Mouse (Mus musculus) adrenal gland, postnatal 14 days (tissue): ENCODE measurements around the gene Cdyl2. TPM values are rescaled to one million over a fixed set of nuclear protein-coding genes. Genes with fewer than 3 reads are reported as not detected.

Source experiments
- DNase-seq: peaks from one replicate; pipeline ENCODE4 v3.0.0; 2021; ENCODE audit warnings: mixed read lengths
- total RNA-seq: library from RNA; stranded (reverse); gene quantifications from 2 replicates; pipeline ENCODE4 v1.2.3, GENCODE M21; 2021

The Cdyl2 gene
- total RNA-seq, 1 experiment from 2014 or later, result 7.6 TPM

DNA sequence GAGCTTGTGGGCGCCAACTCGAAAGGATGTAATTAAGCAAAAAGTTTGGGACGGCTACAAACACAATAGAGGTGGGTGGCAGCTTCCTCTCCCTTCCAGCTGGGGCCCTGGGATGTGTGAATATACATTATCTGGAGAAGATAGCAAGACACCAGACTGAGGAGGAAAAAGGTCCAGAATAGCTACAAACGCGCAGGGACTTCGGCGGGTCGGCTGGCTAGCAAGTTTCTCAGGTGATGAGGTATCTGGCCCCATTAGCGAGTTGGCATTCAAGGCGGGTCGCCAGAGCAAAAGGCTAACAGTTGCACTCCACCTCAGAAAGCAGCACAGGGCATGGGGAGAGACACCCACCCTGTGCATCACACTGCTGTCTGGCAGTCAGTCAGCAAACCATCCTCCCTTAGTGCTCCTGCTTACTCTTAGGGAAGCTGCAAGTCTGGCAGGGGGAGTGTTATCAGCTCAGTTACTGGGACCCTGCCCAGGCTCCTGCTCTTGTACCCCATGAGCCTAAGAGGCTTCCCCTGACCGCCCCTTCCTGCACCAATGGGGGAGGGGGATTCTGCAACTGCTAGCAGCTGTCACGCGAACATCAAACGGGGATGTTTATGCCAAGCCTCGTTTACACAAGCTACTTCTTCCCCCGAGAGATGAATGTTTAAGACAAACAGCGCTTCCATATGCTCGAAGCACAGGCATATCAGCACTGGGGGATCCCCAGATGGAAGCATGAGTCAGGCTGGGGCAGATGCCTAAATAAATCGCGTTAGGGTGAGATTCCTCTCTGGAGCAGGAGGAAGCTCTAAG is 111.4 kb downstream of the Cdyl2 start:
- DNase-seq, result no peak

DNA sequence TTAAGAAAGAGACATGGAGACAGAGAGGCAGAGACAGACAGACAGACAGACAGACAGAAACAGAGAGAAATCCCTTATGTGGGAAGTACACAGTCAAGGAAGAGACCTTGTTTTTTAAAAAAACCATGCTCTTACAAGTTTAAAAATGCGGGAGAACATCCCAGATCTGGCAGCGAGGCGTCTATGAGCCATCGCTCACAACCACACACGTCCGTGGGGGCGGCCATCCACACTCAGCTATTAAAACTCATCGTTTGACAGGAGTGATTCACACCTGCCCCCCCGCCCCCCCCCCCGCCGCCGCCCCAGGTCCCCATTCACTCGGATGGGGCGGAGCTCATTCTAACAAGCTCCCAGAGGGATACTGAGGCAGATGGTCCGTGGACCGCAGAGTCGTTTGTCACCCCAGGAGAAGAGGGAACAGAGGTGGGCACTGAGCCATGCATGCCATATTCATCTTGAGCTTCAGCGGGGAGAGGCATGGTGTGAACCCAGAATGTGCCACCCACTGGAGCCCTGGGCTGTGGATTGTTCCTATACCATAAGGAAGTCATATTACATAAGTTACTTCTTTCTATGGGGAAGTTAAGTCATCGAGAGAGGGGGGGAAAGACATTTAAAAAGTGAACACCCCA is 113.0 kb downstream of the Cdyl2 start:
- no peak for DNase-seq

DNA sequence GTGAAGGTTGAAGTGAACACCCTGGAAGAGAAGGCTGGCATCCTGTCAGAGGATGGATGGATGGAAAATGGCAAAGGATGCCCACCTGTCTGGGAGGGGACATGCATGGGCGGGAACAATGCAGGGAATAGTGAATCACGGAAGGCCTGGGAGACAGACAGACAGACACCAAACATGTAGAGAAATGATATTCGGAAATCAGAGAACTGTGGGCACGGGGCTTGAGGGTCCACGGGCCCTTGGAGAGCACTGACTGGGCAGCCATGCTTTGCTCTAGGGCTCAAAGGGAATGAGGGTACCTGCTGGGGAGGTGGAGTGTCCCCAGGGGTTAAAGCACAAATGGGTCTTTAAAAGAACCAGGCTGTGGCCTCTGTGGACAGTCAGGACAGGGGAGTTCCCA is 113.6 kb downstream of the Cdyl2 start:
- no peak for DNase-seq

DNA sequence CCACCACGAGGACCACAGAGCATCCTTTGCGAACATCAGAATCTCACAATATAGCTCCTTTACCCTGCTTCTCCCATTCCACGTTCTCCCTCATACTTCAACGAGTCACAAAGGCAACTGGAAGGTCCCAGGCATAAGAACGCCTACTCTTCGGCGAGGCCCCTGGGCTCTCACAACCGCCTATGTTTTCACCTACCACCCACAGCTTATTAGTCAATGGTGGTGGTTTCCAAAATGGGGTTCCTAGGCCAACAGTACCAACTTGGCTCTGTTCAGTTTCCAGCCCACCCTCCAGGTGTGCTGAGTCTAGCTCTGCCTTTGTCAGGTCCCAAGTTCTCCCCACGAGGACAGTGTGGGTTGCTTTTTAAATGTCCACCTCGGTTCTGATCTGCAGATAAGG is 114.0 kb downstream of the Cdyl2 start:
- no peak for DNase-seq

DNA sequence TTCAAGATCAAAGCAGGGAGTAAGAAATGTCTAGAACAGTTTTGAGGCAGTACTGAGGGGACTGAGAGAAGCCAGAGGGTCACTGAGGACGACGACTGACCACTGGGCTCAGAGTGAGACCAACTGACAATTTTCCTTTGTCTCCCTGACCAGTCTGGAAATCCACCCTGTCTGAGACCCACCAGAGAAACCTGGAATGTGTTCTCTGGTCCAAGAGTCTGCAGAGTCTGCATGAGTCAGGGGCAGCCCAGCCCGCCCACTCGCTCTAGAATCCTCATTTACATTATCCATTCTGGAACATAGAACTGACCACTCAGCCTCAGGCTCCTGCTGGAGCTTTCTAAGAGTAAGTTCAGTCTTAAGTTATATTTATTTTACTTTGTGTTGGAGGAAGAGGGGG is 114.9 kb downstream of the Cdyl2 start:
- DNase-seq, result no peak

DNA sequence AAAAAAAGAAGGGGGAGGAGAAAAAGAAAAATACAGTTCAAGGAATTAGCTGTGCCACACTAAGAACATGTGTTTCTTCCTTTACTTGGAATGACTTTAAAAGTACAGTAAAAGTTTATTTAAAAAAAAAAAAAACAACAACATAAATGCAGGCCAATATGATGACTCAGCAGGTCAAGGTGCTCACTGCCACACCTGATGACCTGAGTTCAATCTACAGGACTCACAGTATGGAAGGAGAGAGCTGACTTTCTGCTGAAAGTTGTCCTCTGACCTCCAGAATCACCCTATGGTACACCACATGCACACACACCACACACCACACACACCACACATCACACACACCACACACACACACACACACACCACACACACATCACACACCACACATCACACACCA is 116.4 kb downstream of the Cdyl2 start:
- no peak for DNase-seq

DNA sequence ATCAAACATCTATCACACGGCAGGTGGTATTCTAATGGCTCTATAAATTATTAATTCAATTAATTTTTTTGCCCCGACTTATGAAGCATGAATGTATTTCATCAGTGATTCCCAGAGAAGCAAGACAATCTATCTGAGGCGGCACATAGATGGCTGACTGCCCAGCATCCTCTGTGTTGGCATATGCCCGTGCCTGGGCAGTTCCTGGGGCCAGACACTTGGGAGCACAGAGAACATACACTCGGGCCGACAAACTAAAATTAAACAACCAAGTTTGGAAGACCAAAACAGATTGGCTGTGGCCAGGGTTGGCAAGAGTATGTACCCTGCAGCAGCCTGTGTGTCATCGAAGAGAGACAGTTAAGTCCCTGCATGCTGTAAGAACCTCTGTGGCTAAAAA is 117.9 kb downstream of the Cdyl2 start:
- DNase-seq, result peak; percentile 31

DNA sequence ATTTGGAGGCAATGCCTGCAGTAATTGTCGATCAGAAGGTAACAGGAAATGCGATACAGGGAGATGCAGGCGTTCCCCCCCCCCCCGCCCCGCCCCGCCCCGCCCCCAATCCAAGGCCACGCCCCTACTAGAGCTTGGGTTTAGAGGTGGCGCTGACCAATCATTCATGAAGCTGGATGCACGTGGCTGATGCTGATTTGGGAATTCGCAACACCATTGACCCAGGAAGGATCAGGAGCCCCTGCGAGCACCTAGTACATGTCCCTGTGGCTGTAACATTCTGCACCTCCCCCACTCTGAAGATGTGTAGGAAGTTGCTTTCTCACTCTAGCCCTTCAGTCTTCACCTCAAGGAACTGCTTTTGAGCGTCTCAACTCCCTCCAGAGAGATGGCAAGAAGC is 126.6 kb downstream of the Cdyl2 start:
- DNase-seq, result no peak

DNA sequence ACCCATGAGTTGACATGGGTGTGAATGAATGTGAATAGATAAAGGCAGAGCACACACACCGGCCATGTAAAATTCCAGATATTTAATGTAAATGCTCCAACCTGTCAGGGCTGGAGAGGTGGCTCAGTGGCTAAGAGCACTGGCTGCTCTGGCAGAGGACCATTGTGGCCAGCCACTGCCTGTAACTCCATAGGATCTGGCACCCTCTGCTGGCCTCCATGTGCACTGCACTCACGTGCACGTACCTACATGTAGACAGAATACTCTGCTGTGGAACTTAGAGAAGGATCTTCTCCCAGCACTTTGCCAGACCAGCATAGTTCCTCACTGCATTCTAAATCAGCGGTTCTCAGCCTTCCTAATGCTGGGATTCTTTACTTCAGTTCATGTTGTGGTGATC is 130.0 kb downstream of the Cdyl2 start:
- peak; percentile 11 for DNase-seq

DNA sequence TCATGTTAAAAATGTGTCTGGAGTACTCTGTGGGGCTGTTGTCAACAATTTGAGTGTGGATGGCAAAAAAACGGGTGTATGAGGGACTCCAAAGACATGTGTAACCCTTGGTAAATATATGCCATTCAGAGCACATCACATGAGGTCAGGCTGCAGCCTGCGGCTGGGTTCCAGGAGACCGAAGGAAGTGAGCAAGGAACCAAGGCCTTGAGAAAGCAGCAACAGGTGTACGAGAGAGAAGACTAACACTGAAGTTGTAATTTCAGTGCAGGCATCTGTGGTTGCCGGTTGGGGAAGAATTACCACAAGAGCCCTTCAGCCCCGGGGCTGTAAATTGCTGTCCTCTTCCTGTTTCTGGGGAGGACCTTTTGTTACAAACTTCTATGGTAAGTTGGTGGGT is 133.1 kb downstream of the Cdyl2 start:
- DNase-seq, result no peak

DNA sequence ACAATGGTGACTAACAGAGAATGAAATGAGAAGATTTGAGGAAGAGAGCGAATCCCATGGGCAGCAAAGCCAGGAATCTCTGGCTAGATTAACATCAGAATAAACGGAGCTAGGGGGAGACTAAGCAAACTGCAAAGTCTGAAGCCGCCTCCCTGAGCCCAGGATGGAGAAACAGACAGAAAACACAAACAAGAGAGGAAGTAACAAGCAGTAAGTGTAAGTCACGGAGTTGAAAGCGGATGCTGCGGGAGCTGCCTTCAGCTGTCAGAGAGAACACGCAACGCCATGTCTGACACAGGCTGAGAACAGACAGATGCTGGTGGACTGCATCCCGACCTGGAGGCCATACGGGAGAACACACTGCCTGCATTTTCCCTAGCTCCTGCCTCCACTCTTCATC is 141.6 kb downstream of the Cdyl2 start:
- no peak for DNase-seq

DNA sequence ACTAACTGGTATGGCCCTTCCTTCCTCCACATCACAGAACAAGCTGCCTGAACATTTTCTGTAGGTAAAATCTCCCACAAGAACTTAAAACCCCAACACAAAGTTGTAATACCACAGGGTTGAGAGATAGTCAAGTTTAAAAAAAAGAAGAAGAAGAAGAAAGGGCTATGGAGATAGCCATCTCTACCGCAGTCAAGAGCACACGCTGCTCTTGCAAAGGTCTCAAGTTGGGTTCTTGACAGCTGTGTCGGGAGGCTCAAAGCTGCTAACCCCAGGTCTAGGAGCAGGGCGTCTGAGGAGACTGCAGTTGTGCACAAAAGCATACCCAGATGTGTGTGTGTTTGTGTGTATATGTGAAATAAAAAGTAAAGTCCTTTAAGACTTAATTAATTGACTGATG is 142.2 kb downstream of the Cdyl2 start:
- DNase-seq, result no peak

DNA sequence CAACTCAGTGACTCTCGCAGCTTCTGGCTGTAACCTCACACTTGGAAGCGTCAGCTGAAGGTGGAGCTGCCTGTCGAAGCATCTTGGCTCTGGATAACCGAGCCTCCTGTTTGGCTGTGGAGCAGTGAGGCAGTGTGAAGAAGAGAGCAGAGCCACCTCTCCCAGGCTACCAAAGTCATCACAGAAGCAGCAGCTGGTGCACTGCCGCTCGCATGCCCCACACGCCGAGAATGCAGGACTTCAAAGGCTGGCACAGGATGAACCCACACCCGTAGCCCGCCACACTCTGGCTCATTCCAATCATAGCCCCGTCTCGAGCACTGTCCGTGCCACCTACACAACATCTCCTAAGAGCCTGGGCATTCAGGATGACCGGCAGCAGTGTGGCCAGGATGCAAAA is 142.7 kb downstream of the Cdyl2 start:
- no peak for DNase-seq

DNA sequence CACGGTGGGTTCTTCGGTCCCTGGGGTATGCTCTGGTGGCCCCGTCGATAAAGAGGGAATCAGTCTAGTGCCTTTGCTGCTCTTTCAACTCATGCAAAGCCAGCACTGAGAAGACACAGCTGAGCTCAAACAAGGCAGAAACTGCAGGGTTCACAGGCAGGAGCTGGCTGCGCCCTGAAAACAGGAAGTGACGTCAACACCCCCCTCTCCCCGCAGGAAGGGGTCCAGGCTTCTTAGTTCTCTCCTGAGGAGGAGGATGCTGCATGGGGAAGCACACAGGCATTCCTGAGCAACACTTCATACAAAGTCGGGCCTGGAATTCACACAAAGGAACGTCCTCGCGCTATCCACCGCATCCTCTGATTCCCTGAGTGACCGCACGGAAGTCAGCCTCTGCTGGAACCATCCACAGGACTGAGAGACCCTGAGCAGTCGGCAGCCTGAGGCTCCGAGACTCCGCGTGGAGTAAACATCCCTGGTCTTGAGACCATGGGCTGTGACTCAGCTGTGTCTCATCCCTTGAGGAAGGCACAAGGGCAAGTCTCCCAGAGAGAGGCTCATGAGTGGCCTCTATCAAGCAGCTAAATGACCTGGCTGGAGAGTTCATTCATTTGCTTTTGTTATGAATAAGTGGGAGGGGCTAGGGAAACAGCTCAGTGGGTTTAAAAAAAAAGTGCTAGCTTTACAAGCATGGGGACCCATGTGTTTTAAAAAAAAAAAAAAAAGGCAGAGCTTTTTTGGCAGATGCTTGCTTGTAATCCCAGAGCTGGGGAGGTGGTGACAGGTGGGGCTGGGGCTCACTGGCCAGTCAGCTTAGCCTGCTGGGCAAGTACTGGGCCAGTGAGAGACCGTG is 144.9 kb downstream of the Cdyl2 start:
- peak; percentile 14 for DNase-seq

DNA sequence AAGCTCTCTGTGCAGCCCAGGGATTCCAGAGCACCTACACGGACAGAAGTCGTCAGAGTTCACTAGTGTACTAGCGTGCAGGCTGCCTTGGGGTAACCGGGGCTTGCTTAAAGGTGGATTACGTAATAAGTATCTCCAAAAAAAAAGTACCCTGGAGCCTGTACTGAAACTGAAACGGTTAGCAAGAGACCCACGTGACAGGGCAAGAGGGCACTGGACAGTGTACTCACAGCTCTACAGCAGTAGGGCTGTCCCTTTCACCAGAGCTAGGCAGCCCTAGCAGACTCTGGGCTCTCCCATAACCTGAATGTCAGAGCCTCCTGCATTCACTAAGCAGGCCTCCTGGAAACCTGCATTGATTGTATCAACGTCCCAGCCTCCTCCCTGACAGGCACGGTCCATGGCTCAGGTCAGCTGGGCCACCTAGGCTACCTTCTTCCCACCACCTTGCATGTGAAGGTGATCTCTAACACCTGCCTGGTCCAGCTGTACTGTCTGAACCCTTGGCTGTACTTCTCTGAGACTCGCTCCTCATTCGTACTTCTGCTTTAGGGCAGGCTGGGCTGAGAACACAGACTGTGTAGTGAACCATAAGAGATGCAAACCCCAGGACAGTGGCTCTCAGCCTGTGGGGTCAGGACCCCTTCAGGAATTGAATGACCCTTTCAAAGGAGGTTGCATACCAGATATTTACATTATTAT is 151.3 kb downstream of the Cdyl2 start:
- DNase-seq, result no peak

DNA sequence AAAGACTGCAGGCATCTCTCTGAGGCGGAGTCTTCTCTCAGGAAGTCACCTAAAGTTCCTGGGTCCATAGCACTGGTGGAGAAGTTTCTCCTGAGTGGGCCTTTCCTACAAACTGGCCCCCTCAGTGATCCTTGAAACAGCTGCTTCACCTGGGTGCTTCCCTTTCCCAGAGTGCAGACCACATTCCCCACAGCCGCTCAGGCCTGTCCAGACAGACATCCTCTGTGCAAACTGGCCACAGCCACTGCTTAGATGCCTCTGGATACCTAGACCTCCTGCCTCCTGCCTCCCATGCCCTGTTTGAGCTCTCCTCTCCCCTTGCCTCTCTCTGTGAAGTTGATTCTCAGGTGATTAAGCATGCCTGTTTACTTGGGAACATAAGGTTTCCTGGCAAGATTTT is 156.1 kb downstream of the Cdyl2 start:
- no peak for DNase-seq

DNA sequence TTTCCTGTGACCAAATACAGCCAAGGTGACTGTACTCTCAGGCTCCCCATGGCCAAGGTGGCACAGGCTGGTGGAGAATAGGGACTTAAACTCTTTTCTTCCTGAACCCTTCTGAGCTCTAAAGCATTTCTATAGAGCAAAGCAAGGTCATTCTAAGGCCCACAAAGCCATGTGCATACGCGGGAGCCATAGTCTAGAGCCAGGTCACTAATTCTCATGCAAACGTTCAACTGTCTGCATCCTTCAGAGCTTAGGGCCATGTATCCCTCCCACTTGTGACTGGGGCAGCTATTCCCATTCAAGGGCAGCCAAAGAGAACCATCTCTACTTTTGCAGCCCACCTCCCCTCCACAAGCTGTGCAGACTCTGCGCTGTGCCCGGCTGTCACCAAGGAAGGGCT is 159.7 kb downstream of the Cdyl2 start:
- no peak for DNase-seq

DNA sequence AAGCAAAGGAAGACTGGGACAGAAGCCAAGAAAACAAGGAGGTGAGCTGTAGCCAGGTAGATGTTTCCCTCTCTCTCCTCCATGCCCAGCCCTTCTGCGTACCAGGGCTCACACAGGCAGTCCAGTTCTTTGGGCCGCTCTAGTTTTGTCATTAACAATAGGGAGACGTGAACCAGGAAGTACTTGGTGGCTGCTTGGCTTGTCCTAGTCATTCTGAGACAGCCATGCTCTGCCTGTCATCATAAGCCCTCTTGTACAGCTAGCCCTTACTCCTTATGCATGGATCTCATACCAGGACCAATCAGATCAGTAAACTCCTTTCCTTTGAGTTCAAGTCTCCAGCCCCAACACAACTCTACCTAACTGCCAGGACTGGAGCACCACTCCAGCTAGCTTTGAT is 180.0 kb downstream of the Cdyl2 start:
- no peak for DNase-seq

DNA sequence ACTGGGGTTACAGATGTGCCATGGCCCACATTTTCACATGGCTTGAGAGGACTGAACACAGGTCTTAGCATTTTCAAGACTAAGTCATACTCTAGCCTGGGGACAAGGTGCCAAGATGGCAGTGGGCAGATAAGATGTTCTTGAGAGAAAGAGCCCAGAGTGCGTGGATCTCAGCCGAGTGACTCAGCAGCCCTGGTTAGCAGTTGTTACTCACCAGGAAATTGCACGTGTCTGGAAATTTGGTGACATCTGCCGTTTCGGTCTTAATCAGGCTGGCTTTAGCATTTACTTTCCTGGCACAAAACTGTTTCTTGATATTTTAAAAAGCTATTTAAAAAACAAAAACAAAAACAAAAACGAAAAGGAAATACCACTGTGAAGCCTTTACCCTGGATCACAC is 180.5 kb downstream of the Cdyl2 start:
- DNase-seq, result no peak

DNA sequence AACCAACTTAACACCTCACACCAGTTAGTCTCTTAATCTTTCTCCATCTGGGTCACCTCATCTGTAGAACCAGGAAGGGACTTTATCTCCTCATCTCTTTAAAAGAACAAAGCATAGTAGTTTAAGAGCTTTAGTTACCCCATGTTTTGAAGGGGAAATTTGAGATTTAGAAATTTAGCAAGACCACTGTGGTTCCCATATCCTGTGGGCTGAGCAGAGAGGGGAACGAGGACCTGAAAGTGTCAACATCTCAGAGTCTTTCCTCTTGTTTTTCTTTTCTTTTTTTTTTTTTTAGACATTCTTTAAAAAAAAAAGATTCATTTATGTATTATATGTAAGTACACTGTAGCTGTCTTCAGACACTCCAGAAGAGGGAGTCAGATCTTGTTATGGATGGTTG is 189.4 kb downstream of the Cdyl2 start:
- DNase-seq, result no peak

DNA sequence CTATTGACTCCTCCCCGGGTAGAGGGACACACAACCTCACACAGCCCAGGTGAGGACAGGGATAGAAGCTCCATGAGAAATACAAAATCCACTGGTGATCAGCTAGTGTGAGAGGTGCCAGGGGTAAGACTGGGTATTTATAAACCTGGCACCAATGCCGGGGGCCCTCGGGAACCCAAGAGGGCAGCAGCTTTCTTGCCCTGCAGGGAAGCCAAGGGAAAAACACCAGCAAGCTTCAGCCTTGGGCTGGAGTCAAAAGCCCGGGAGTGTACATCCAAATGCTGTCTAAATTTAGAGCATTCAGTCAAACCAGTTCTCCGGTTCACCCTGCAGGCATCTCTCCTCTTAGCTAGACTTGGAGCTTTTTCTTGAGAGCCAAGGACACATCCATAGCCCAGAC is 189.9 kb downstream of the Cdyl2 start:
- peak; percentile 34 for DNase-seq

DNA sequence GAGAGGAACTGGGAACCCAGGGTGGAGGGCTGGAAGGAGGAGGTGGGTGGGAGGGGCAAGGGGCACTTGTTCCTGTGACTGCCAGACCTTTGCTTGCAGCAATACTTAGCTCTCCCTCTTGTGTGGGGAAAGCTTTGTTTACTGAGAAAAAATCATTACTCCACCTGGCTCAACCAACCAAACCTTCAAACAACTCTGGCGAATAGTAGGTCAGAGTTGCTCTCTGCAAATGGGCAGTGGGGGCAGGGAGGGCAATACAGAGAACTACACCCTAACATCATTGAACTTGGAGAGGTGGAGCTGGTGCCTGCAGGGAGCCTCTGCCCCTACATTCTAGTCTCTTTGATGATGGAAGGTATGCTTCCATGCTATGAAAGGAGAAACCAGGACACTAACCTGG is 192.7 kb downstream of the Cdyl2 start:
- DNase-seq, result no peak

DNA sequence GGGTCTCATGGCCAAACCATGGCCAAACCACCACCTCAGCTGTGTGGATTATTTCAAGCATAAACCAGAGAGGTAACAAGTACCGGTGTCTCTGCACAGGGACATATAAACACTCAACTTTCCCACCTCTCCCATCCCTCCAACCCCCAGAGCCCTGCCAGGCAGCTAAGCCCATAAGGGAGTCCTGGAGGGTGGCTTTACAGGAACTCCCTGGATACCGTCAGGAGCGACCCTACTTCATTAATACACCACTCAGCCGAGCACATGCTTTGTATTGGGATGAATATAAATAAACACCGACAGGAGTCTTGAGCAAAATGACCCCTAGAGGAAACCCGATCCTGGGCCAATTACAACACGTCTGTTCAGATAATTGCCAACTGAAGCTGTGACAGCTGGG is 194.0 kb downstream of the Cdyl2 start:
- no peak for DNase-seq
